Mouse (Mus musculus) inflammation-experienced regulatory T-cells (primary cell): Measurements from ENCODE around the gene Rpl11. TPM values are rescaled to one million over a fixed set of nuclear protein-coding genes. Genes with fewer than 3 reads are reported as not detected.

Experiments used
- polyA plus RNA-seq, 2 experiments: library from polyadenylated mRNA; unstranded; fragments of 100-300 nt; shearing (Covaris generic); gene quantifications; one replicate each; pipeline ENCODE4 v1.2.1; 2017

Rpl11 gene
- 100 to 1,000 TPM; 254 to 257 TPM for polyA plus RNA-seq

DNA sequence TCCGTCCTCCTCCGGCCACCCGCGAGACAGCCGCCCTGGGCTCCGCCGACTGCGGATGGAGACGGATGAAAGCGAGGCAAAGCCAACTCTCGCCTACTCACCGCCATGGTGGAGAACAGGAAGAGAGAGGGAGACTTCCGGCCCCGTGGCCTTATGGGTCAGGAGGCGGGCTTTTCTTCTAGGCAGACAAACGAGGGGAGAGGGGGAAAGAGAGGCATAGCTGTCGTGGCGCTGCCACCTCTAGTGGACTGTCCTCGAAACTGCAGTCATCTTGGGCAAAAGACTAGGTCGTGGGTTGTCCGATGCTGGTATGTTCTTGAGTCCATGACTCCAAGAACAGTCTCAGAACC lies at the start of gene Rpl11:
Gene Rpl11 (minus strand): TSS at position 182 of the 350 bp plus-strand sequence.

DNA sequence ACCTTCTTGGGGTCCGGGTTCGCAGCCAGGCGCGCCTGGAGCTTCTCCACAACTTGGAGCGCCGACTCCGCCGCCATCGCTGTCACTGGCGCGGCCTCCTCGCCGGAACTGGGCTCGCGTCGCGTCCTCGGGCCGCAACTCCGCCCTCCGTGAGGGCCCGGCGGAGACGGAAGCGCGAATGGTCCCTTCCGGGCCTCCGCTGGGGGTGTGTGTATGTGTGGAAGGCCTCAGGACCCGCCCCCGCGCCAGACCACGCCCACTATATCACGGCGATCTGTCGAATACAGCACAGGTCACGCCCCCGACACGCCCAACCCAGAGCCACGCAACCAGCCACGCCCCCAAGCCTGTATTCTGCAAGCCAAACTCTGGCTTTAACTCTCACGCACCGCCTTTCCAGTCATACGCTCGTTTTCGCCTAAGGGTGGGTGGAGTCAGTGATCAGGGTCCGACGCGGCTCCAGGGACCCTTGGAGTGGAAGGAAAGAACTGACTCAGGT lies 31.6 kb downstream of the Rpl11 start, which contains the start of gene Eloa:
Gene Eloa (minus strand): TSS at position 215 of the 499 bp plus-strand sequence.

DNA sequence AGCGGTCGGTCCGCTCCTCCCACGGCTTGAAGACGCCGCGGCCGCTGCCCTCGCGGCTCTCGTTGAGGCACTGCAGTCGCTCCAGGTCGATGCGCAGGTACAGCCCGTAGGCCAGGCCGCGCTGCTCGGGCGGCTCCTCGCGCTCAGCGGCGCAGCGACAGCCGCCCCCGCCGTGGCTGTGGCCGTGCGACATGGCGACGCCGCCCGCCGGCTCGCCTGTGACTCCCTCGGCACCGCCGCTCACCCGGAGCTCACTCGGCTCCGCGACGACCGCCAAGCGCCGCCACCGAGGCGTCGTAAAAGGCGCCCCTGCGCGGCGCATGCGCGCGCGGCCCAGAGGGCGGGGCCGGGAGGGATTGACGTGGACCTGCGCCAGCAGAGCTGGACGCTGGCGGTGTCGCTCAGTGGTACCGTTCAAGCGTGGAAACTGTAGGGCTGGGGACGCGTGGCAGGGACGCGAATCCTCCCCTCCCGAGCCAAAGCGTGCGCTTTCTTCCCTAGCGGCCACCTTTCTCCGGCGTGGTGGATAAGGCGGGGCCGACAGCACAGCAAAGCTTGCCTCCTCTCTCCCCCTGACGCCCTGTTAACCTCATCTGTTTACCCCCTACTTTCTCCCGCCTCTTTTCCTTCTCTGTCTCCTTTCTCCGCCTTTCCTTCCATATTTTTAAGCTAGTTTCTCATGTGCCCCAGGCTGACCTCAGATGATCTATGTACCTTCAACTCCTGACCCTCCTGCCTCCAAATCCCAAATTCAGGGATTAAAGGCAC lies 66.1 kb downstream of the Rpl11 start, which contains the start of gene Pithd1:
Gene Pithd1 (minus strand): TSS at position 322 of the 768 bp plus-strand sequence.

Other genes starting within 250 kb of the Rpl11 start
- gene Srsf10, start 197.7 kb downstream of the Rpl11 start, polyA plus RNA-seq: 100 to 1,000 TPM; 116 to 134 TPM
- 100 to 1,000 TPM; 194 to 197 TPM for gene Pnrc2, start 179.6 kb downstream of the Rpl11 start, polyA plus RNA-seq
- gene Cnr2, start 158.0 kb downstream of the Rpl11 start, polyA plus RNA-seq: 10 to 100 TPM; 13.2 to 14.8 TPM
- gene Fuca1, start 132.7 kb downstream of the Rpl11 start, polyA plus RNA-seq: 100 to 1,000 TPM in 1 of 2 experiments, 10 to 100 TPM in 1; 74.6 to 101 TPM
- 10 to 100 TPM; 69.9 to 82.9 TPM for gene Hmgcl, start 107.0 kb downstream of the Rpl11 start, polyA plus RNA-seq
- gene Gale, start 89.7 kb downstream of the Rpl11 start, polyA plus RNA-seq: 10 to 100 TPM; 20.6 to 40.7 TPM
- 100 to 1,000 TPM; 306 to 344 TPM for gene Lypla2, start 80.8 kb downstream of the Rpl11 start, polyA plus RNA-seq
- gene Pithd1, start 66.2 kb downstream of the Rpl11 start, polyA plus RNA-seq: 10 to 100 TPM; 68.2 to 78.0 TPM
- 10 to 100 TPM; 61.6 to 61.8 TPM for gene Eloa, start 31.7 kb downstream of the Rpl11 start, polyA plus RNA-seq
- gene Id3, start 90.1 kb upstream of the Rpl11 start, polyA plus RNA-seq: 100 to 1,000 TPM; 145 to 201 TPM
- 10 to 100 TPM; 13.7 to 15.3 TPM for gene E2f2, start 119.0 kb upstream of the Rpl11 start, polyA plus RNA-seq
- 1 to 10 TPM in 1 of 2 experiments, under 1 TPM in 1; 0.41 to 1.1 TPM for gene Asap3, start 152.9 kb upstream of the Rpl11 start, polyA plus RNA-seq
- under 1 TPM; 0.37 to 0.62 TPM for gene Tcea3, start 194.3 kb upstream of the Rpl11 start, polyA plus RNA-seq
- gene Zfp46, start 231.3 kb upstream of the Rpl11 start, polyA plus RNA-seq: 10 to 100 TPM; 14.3 to 15.2 TPM